Mouse (Mus musculus) intestine, embryonic 16.5 days (tissue): ENCODE data around the gene Iqcf6. TPM values are rescaled to one million over a fixed set of nuclear protein-coding genes. Genes with fewer than 3 reads are reported as not detected.
"Not testable (repeated sequence)": the region's sequence is repeated elsewhere in the genome, so short reads cannot be mapped to it uniquely, and the experiment has no call there.

Experiments
- ATAC-seq: fragments of 200-750 bp; cut with Nextera tagmentation; 2 replicates; pipeline ENCODE4 v1.8.0; 2017; ENCODE audit warnings: moderate TSS enrichment, moderate library complexity
- H3K27ac ChIP-seq: fragments of 300-500 bp; sonication (generic); 2 replicates; pipeline ENCODE4 v1.5.1; 2014; ENCODE audit warnings: mild to moderate bottlenecking, low read length
- H3K27me3 ChIP-seq: fragments of 300-500 bp; sonication (generic); replicated peaks from 2 replicates; pipeline ENCODE4 v1.6.1; 2014; ENCODE audit warnings: low read length, control low read depth, mixed read lengths; ENCODE audit not compliant: control insufficient read depth, insufficient read depth
- H3K36me3 ChIP-seq: fragments of 300-500 bp; sonication (generic); 2 replicates; pipeline ENCODE4 v1.6.1; 2014; ENCODE audit warnings: low read length, control low read depth; ENCODE audit not compliant: control insufficient read depth, insufficient read depth
- H3K4me1 ChIP-seq: fragments of 300-500 bp; sonication (generic); 2 replicates; pipeline ENCODE4 v1.6.1; 2014; ENCODE audit warnings: low read length, control low read depth, mixed read lengths; ENCODE audit not compliant: control insufficient read depth, insufficient read depth
- H3K4me2 ChIP-seq: fragments of 300-500 bp; sonication (generic); 2 replicates; pipeline ENCODE4 v1.6.1; 2014; ENCODE audit warnings: low read depth, low read length, control low read depth
- H3K4me3 ChIP-seq: fragments of 300-500 bp; sonication (generic); 2 replicates; pipeline ENCODE4 v1.5.1; 2014; ENCODE audit warnings: mild to moderate bottlenecking, low read length
- H3K9ac ChIP-seq: fragments of 300-500 bp; sonication (generic); 2 replicates; pipeline ENCODE4 v1.6.1; 2014; ENCODE audit warnings: low read depth, low read length
- H3K9me3 ChIP-seq: fragments of 300-500 bp; sonication (generic); 2 replicates; pipeline ENCODE4 v1.6.1; 2016; ENCODE audit warnings: low read length, control low read depth; ENCODE audit not compliant: control insufficient read depth
- WGBS: fragments of 180-500 bp; shearing (Covaris S2); extraction: QIAGEN DNeasy Blood & Tissue Kit; methylation state at CpG from one replicate; pipeline ENCODE4 v1.1.7; 2014; 5-methylcytosine and 5-hydroxymethylcytosine counted together
- polyA plus RNA-seq: library from polyadenylated mRNA; unstranded; fragments of >200 nt; fragmentation: Nextera tagmentation; extraction: Ambion mirVana; gene quantifications from 2 replicates; pipeline ENCODE4 v1.2.1, GENCODE M21; 2015

Gene Iqcf6
- polyA plus RNA-seq, 1 experiment from 2014 or later, result not detected

DNA sequence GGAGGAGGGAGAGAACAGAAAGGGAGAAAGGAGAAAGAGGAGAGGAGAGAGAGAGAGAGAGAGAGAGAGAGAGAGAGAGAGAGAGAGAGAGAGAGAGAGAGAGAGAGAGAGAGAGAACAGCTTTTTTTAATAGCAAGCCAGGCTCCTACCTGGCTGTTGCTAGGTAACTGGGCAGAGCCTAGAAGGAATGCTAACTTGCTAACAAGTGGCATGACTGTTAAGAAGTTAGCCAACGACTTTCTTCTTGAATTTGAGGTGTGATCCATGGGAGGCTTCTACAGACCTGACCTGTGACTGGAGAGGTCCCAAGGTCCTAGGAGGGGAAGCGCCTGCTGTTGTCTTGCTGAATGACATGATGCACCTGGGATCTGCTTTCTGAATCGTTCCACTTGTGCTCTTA is 11.8 kb upstream of the Iqcf6 start:
- 36% methylated on average over 3 of the region's 3 CpGs for WGBS
- H3K4me2 ChIP-seq, result no peak overlapping the region
- ATAC-seq, result no peak
- no peak overlapping the region for H3K4me3 ChIP-seq
- H3K36me3 ChIP-seq, result no peaks in the 10 kb centered on the region
- H3K9me3 ChIP-seq, result no peaks in the 10 kb centered on the region
- no peak overlapping the region for H3K9ac ChIP-seq
- H3K4me1 ChIP-seq, result no peaks in the 10 kb centered on the region
- no peak overlapping the region for H3K27ac ChIP-seq
- no peaks in the 10 kb centered on the region for H3K27me3 ChIP-seq

DNA sequence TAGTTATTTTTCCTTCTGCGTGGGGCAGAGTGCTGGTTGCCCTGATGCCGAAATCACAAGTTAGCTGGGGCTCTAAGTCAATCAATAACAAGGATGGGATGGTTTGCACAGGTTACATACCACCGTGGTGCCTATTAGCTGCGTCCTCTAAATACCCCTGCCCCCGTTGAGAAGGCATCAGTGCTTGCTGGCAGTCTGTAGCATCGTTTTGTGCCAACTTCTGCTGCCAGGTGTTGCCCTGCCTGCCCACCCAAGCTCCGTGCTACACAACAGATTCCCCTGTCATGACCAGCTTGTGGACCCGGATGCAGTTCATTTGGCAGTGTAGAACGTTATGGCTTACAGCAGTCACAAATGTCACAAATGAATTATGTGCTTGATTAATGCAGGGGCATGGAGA is 10.1 kb upstream of the Iqcf6 start:
- H3K27me3 ChIP-seq, result no peaks in the 10 kb centered on the region
- no peak overlapping the region for H3K27ac ChIP-seq
- H3K4me2 ChIP-seq, result no peak overlapping the region
- H3K4me3 ChIP-seq, result no peak overlapping the region
- H3K36me3 ChIP-seq, result no peaks in the 10 kb centered on the region
- H3K9ac ChIP-seq, result no peak overlapping the region
- WGBS, result 70% methylated on average over 9 of the region's 9 CpGs
- H3K9me3 ChIP-seq, result no peaks in the 10 kb centered on the region
- no peak for ATAC-seq
- H3K4me1 ChIP-seq, result no peaks in the 10 kb centered on the region

DNA sequence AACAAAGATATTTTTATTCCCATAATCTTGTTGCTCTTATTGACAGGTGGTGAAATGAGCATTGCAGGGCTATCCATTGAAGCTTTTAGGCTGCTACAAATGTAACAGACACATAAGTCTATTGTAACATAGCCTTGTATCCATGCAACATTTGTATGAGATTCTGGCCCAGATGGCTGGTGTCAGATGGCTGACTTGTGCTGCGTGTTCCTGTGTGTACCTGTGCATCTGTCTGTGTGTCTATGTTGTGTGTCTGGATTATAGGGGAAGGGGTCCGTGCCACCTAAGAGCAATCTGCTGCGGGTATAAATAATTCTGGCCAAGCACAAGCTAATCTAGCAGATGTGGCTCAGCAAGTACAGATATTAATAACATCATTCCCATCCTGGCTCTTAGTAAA is 8.9 kb upstream of the Iqcf6 start:
- Histone ChIP-seq H3K27ac (no peak overlapping the region), H3K27me3 (no peaks in the 10 kb centered on the region), H3K36me3 (no peaks in the 10 kb centered on the region), H3K9me3 (no peaks in the 10 kb centered on the region), H3K4me2 (no peak overlapping the region), H3K4me1 (no peaks in the 10 kb centered on the region), H3K9ac (no peak overlapping the region), H3K4me3 (no peak overlapping the region)
- 88% methylated on average over 3 of the region's 3 CpGs for WGBS
- no peak for ATAC-seq

DNA sequence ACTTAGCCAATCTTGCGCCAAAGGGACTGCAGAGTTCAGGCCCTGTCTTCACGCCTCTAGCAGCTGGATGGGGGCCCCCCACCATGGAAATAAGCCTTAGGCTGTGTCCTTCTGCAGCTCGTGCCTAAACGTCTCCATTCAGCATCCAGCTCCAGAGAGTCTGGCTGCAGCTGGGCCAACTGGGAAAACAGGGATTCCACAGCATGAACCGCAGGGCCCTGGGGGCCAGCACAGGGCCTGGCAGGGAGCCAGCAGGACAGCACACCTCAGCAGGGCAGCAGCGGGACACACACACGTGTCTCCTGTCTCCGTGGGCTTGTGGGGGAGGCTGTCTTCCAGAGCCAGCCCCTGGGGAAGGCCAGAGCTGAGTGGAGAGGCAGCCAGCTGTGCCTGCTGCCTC is 1.4 kb downstream of the Iqcf6 start:
- H3K27ac ChIP-seq, H3K27me3 ChIP-seq, H3K36me3 ChIP-seq, H3K9me3 ChIP-seq, H3K4me3 ChIP-seq, H3K4me2 ChIP-seq, H3K4me1 ChIP-seq, H3K9ac ChIP-seq: not testable (repeated sequence)
- ATAC-seq, result 0 out of 2 replicates have a peak, but pooled peaks have one; percentile 23
- 23% methylated on average over 8 of the region's 8 CpGs for WGBS

DNA sequence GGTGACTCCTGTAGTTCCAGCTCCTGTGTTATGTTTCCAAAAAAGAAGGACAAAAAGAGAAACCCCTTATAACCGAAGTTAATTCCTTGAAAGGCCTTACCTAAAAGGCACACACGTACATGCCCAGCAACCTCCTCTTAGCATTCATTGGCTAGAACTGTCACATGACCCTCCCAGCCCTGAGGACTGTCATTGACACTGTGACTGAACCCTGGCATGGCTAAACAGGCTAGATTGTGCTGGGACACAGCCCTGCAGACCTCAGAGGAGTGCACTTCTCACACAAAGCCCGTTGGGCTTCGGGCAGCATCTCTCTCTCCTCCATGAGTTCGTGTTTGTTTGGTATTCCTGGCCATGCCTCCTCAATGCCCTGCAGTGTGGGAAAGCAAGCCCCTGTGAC is 5.8 kb downstream of the Iqcf6 start:
- Histone ChIP-seq H3K9ac (no peak overlapping the region), H3K4me1 (no peaks in the 10 kb centered on the region), H3K9me3 (no peaks in the 10 kb centered on the region), H3K4me2 (no peak overlapping the region), H3K27ac (no peak overlapping the region), H3K36me3 (no peaks in the 10 kb centered on the region), H3K4me3 (no peak overlapping the region), H3K27me3 (no peaks in the 10 kb centered on the region)
- ATAC-seq, result no peak
- WGBS, result 68% methylated on average over 5 of the region's 5 CpGs

DNA sequence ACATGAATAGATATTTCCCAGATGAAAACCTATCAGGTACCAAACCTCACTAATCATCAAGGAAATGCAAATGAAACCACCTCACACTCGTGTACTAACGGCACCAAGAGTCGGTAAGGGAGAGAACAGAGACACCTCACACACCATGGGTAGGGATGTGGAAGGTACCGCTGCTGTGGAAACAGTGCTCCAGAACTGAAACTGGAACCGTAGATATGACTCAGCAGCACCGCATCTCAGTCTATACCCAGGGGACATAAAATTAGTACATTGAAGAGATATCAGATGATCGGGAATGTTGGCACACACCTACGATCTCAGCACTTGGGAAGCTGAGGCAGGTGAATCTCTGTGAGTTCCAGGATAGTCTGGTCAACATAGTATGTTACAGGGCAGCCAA is 11.8 kb downstream of the Iqcf6 start:
- Histone ChIP-seq H3K4me3 (no peak overlapping the region), H3K36me3 (no peaks in the 10 kb centered on the region), H3K9ac (no peak overlapping the region), H3K4me2 (no peak overlapping the region), H3K27ac (no peak overlapping the region), H3K4me1 (no peaks in the 10 kb centered on the region), H3K9me3 (no peaks in the 10 kb centered on the region), H3K27me3 (no peaks in the 10 kb centered on the region)
- no peak for ATAC-seq
- WGBS, result 93% methylated on average over 8 of the region's 8 CpGs

DNA sequence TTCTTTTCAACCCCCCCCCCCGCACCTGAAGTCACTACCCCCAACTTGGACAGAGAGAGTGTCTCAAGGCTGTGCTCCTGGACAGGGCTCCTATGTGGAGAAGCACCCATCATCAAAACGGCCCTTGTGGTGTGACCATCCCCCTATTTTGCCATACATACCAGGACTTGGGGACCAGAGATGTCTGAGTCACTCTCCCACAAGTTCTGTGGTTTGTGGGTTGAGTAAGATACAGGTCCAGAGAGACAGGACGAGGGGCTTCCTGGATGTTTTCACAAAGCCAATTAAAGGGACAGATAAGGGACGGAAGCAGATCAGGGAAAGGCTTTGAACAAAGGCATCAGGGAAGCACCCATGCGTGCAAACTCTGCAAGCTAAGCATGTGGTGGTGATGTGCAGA is 15.0 kb downstream of the Iqcf6 start:
- Histone ChIP-seq H3K27ac (no peak overlapping the region), H3K4me2 (no peak overlapping the region), H3K4me3 (no peak overlapping the region), H3K4me1 (no peaks in the 10 kb centered on the region), H3K27me3 (no peaks in the 10 kb centered on the region), H3K9me3 (no peaks in the 10 kb centered on the region), H3K36me3 (no peaks in the 10 kb centered on the region), H3K9ac (no peak overlapping the region)
- 53% methylated on average over 5 of the region's 5 CpGs for WGBS
- ATAC-seq, result no peak

DNA sequence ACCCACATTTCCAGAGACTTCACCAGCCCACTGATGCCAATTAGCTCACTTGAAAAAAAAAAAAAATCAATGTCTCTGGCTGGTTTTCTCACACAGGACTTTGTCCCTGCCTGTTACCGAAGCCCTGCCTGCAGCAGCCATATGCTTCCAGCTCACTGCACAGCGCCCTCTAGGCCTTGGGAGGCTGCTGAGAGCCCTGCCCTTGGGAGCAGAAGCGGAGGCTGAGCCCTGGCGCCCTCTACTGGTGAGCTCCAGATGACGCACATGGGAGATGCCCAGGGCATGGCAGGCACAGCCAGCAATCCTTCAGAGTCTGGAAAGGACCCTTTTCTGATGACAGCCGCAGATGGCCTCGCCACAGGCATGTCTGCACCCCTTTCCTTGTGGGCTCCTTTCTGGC is 16.7 kb downstream of the Iqcf6 start:
- no peaks in the 10 kb centered on the region for H3K36me3 ChIP-seq
- H3K27me3 ChIP-seq, result peaks cover 4% of the 10 kb centered on the region; the same call in 1 of the 2 replicates
- 31% methylated on average over 7 of the region's 7 CpGs for WGBS
- peak; percentile 67 for ATAC-seq
- H3K9ac ChIP-seq, result no peak overlapping the region
- no peak overlapping the region for H3K4me2 ChIP-seq
- H3K27ac ChIP-seq, result no peak overlapping the region
- no peak overlapping the region for H3K4me3 ChIP-seq
- H3K4me1 ChIP-seq, result no peaks in the 10 kb centered on the region
- no peaks in the 10 kb centered on the region for H3K9me3 ChIP-seq

DNA sequence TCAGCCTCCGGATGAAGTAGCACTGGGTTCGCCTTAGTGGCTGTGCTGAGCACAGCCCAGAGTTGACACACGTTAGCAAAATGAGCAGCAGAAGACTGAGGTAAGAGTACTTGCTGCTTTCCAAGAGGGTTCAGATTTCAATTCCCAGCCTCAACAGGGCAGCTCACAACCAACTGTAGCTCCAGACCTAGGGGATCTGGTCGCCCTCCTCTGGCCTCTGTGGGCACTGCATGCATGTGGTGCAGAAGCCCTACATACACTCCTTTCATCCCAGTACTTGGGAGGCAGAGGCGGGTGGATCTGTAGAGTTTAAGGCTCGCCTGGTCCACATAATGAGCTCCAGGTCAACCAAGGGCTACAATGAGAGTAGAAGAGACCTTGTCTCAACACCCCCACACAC is 17.4 kb downstream of the Iqcf6 start:
- Histone ChIP-seq H3K4me3 (no peak overlapping the region), H3K36me3 (no peaks in the 10 kb centered on the region), H3K9me3 (no peaks in the 10 kb centered on the region), H3K27ac (no peak overlapping the region), H3K9ac (no peak overlapping the region), H3K4me1 (no peaks in the 10 kb centered on the region), H3K4me2 (no peak overlapping the region), H3K27me3 (peaks cover 4% of the 10 kb centered on the region; the same call in 1 of the 2 replicates)
- no peak for ATAC-seq
- 72% methylated on average over 6 of the region's 6 CpGs for WGBS

DNA sequence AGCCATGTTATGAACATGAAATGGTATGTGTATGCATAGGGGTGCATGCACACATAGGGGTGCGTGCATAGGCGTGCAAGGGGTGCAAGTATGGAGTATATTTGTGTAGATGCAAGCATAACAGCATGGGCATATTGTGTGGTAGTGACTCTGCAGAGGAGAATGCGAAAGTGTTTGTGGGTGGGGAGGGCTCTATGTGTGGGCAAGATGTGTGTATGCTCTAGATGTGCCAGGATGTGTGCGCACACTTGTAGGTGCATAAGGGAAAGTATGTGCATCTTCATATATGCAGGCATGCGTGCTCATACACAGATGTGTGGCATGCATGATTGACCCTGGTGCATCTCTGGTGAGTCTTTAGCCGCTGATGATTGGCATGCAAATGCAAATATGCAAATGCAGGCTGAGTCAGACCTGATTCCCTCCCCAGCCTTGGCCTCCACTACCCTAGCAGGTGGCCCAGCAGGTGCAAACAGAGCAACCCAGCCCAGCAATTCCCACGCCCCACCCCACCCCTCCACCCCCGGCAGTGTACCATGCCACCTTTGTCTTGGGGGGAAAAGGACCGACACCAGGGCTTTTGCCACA is 19.4 kb downstream of the Iqcf6 start:
- Histone ChIP-seq H3K4me3 (no peak overlapping the region), H3K9me3 (no peaks in the 10 kb centered on the region), H3K36me3 (no peaks in the 10 kb centered on the region), H3K9ac (no peak overlapping the region), H3K4me1 (no peaks in the 10 kb centered on the region), H3K27ac (no peak overlapping the region), H3K27me3 (peaks cover 4% of the 10 kb centered on the region; the same call in 1 of the 2 replicates), H3K4me2 (no peak overlapping the region)
- 75% methylated on average over 9 of the region's 9 CpGs for WGBS
- ATAC-seq, result no peak
